Mouse (Mus musculus) midbrain, embryonic 15.5 days (tissue): ENCODE measurements around the gene Samd4b. TPM values are rescaled to one million over a fixed set of nuclear protein-coding genes. Genes with fewer than 3 reads are reported as not detected.
"Not testable (repeated sequence)": the region's sequence is repeated elsewhere in the genome, so short reads cannot be mapped to it uniquely, and the experiment has no call there.

ENCODE experiments used
- ATAC-seq: fragments of 200-750 bp; cut with Nextera tagmentation; replicated peaks from 2 replicates; pipeline ENCODE4 v1.8.0; 2017; ENCODE audit warnings: moderate TSS enrichment
- H3K27ac ChIP-seq: fragments of 300-500 bp; sonication (generic); 2 replicates; pipeline ENCODE4 v1.5.1; 2015; ENCODE audit warnings: mild to moderate bottlenecking, inconsistent platforms
- H3K27me3 ChIP-seq: fragments of 300-500 bp; sonication (generic); replicated peaks from 2 replicates; pipeline ENCODE4 v1.6.1; 2015; ENCODE audit warnings: inconsistent platforms
- H3K36me3 ChIP-seq: fragments of 300-500 bp; sonication (generic); replicated peaks from 2 replicates; pipeline ENCODE4 v1.6.1; 2015; ENCODE audit warnings: inconsistent platforms
- H3K4me1 ChIP-seq: fragments of 300-500 bp; sonication (generic); 2 replicates; pipeline ENCODE4 v1.6.1; 2015; ENCODE audit warnings: inconsistent platforms
- H3K4me2 ChIP-seq: fragments of 300-500 bp; sonication (generic); 2 replicates; pipeline ENCODE4 v1.6.1; 2015; ENCODE audit warnings: inconsistent platforms, mild to moderate bottlenecking, moderate library complexity
- H3K4me3 ChIP-seq: fragments of 300-500 bp; sonication (generic); 2 replicates; pipeline ENCODE4 v1.5.1; 2015; ENCODE audit warnings: mild to moderate bottlenecking, inconsistent platforms
- H3K9ac ChIP-seq: fragments of 300-500 bp; sonication (generic); 2 replicates; pipeline ENCODE4 v1.6.1; 2015; ENCODE audit warnings: mild to moderate bottlenecking, inconsistent platforms
- H3K9me3 ChIP-seq: fragments of 300-500 bp; sonication (generic); 2 replicates; pipeline ENCODE4 v1.6.1; 2016; ENCODE audit warnings: inconsistent platforms
- WGBS: fragments of 180-500 bp; shearing (Covaris S2); methylation state at CpG from one replicate; pipeline ENCODE4 v1.1.7; 2015; ENCODE audit warnings: mixed read lengths; 5-methylcytosine and 5-hydroxymethylcytosine counted together
- polyA plus RNA-seq: library from polyadenylated mRNA; unstranded; fragments of >200 nt; fragmentation: Nextera tagmentation; extraction: Ambion mirVana; gene quantifications from 2 replicates; pipeline ENCODE4 v1.2.1, GENCODE M21; 2015

Gene Samd4b
- polyA plus RNA-seq, 1 experiment from 2014 or later = 22.8 TPM

DNA sequence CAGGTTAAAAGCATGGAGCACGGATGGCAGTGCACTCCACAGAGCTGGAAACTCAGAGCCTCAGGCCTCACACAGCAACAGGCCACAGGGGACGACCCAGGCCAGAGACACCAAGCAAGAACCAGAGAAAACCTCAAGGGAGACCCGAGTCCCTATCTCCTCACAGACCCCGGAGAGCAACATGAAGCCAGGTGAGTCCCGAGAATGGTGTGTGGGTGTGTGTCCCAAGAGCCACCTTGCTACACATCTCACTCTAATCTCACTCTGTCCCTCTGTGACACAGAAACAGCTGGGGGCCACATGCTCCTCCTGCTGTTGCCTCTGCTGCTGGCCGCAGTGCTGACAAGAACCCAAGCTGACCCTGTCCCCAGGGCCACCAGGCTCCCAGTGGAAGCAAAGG lies 75.4 kb downstream of the Samd4b start, which contains the start of gene Ifnl3:
TSS of gene Ifnl3 (plus strand) at position 301 of the 400 bp plus-strand sequence.
- WGBS = 72% methylated on average over 5 of the region's 6 CpGs
- not testable (repeated sequence) for H3K9ac ChIP-seq, H3K4me2 ChIP-seq, H3K9me3 ChIP-seq, H3K27me3 ChIP-seq, ATAC-seq, H3K27ac ChIP-seq, H3K4me1 ChIP-seq, H3K36me3 ChIP-seq, H3K4me3 ChIP-seq

DNA sequence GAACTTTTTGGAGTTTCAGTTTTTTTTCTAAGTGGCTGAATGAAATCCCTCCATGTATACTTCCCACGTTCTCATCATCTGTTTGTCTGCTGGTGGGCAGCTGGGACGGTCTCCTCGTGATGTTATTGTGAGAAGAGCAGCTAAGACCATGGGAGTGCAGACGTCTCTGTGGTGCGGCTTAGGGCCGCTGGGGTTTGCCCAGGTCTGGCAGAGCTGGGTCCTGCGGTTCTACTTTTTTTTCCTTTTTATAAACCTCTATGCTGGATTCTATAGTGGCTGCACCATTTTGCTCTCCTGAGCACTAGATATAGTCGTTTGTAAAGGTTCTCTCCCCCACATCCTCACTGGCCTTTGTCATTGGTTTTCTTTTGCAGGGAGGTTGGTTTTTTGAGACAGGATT lies 86.5 kb downstream of the Samd4b start:
- H3K36me3 ChIP-seq = no peaks in the 10 kb centered on the region
- no peak overlapping the region for H3K9ac ChIP-seq
- H3K27ac ChIP-seq = no peak overlapping the region
- no peaks in the 10 kb centered on the region for H3K9me3 ChIP-seq
- no peak overlapping the region for H3K4me2 ChIP-seq
- H3K4me3 ChIP-seq = no peak overlapping the region
- 72% methylated on average over 8 of the region's 8 CpGs for WGBS
- ATAC-seq = no peak
- no peaks in the 10 kb centered on the region for H3K27me3 ChIP-seq
- no peaks in the 10 kb centered on the region for H3K4me1 ChIP-seq

DNA sequence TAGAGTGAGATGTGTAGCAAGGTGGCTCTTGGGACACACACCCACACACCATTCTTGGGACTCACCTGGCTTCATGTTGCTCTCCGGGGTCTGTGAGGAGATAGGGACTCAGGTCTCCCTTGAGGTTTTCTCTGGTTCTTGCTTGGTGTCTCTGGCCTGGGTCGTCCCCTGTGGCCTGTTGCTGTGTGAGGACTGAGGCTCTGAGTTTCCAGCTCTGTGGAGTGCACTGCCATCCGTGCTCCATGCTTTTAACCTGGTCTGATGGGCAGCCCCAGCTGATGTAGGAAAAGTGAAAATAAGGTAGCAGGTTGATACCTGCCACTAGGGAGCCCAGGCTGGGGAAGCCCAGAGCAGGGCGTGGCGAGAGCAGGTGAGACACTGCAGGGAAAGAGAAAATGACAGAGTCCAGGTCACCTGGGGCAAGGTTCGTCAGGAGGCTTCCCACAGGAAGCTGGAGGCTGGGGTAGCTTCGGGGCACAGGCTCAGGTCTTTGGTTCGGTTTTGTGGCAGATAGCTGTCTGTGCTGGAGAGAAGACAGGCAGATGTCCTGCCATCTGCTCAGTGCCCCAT lies 87.5 kb downstream of the Samd4b start, which contains the start of gene Ifnl2:
TSS of gene Ifnl2 (minus strand) at position 51 of the 570 bp plus-strand sequence.
- not testable (repeated sequence) for H3K4me2 ChIP-seq, H3K27ac ChIP-seq, H3K4me3 ChIP-seq, H3K9me3 ChIP-seq, H3K27me3 ChIP-seq, ATAC-seq, H3K4me1 ChIP-seq, H3K9ac ChIP-seq, H3K36me3 ChIP-seq
- 69% methylated on average over 8 of the region's 8 CpGs for WGBS

DNA sequence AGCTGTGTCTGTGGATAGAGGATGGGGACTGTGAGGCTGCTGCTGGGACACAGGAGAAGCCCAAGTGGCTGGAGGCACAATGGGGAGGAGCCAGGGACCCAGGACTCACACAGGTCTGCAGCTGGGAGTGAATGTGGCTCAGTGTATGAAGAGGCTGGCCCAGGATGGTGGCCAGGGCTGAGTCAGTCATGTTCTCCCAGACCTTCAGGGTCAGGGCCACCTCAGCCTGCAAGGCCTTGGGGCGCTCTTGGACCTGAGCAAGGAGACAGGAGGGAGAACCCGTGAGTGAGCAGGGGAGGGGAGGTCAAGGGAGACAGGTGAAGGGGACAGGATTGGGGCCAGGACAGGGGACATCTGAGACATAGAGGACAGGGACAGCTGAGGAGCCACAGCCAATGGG lies 88.8 kb downstream of the Samd4b start:
- H3K9me3 ChIP-seq, H3K27me3 ChIP-seq, H3K4me3 ChIP-seq, H3K9ac ChIP-seq, H3K4me2 ChIP-seq, H3K27ac ChIP-seq, H3K36me3 ChIP-seq, ATAC-seq, H3K4me1 ChIP-seq: not testable (repeated sequence)
- WGBS = 58% methylated on average over 2 of the region's 2 CpGs

DNA sequence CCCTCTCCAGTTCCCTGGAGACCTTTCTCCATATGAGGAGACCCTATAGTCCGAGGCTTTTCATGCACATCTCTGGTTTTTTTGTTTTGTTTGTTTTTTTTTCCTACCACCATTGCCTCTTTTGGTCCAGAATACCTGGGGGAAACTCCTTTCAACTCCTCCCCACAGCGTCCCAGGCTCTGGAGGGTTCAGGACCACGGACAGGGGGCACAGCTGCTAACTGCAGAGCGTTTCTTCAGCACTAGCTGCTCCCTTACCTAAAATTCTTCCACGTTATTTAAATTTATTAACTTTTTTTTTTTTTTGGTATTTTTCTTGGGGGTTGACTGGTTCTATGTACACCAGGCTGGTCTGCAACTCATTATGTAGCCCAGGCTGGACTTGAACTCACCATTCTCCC lies 92.4 kb downstream of the Samd4b start:
- no peak overlapping the region for H3K4me2 ChIP-seq
- H3K27ac ChIP-seq = no peak overlapping the region
- ATAC-seq = no peak
- no peaks in the 10 kb centered on the region for H3K27me3 ChIP-seq
- no peak overlapping the region for H3K4me3 ChIP-seq
- H3K36me3 ChIP-seq = no peaks in the 10 kb centered on the region
- H3K9me3 ChIP-seq = no peaks in the 10 kb centered on the region
- H3K4me1 ChIP-seq = no peaks in the 10 kb centered on the region
- no peak overlapping the region for H3K9ac ChIP-seq
- WGBS = 9% methylated on average over 5 of the region's 5 CpGs

DNA sequence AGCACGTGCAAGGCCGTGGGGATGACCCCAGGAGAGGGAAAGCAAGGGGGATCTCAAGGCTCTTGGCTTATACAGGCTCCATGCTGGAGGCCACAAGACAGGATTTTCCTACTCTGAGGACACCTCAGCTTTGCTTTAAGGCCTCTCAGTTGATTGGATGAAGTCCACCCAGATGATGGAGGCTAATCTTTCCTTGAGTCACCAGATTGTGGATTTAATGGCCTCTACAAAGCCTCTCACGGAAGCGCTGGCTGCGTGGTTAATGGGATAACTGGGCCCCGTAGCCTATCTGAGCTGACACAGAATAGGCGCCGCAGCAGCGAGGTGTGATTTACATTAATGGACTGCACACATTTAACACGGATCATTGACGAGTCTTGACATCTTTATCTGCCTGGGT lies 102.5 kb downstream of the Samd4b start:
- peak; percentile 58; the same call in 1 of the 2 replicates for ATAC-seq
- no peak overlapping the region for H3K9ac ChIP-seq
- H3K27ac ChIP-seq = 0 out of 2 replicates have a peak overlapping the region, but pooled peaks have one; percentile 36
- peaks cover 10% of the 10 kb centered on the region; the same call in 1 of the 2 replicates for H3K4me1 ChIP-seq
- no peaks in the 10 kb centered on the region for H3K9me3 ChIP-seq
- H3K36me3 ChIP-seq = no peaks in the 10 kb centered on the region
- no peak overlapping the region for H3K4me3 ChIP-seq
- H3K4me2 ChIP-seq = no peak overlapping the region
- 22% methylated on average over 11 of the region's 11 CpGs for WGBS
- H3K27me3 ChIP-seq = 0 out of 2 replicates have a peak, but pooled peaks cover 4% of the 10 kb centered on the region

DNA sequence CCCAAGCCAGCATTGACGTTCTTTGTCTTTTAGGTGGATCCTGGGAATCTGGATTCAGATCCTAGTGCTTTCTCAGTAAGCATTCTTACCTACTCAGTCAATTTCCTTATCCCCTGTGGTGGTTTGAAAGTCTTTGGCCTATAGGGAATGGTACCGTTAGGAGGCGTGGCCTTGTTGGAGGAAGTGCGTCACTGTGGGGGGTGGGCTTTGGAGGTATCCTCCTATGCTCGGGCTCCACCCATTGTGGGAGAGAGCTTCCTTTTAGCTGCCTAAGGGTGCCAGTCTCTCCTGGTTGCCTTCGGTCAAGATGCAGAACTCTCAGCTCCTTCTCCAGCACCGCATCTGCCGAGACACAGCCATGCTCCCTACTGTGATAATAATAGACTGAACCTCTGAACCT lies 105.6 kb downstream of the Samd4b start:
- H3K9me3 ChIP-seq = no peaks in the 10 kb centered on the region
- no peaks in the 10 kb centered on the region for H3K36me3 ChIP-seq
- no peak overlapping the region for H3K27ac ChIP-seq
- no peak for ATAC-seq
- H3K4me2 ChIP-seq = no peak overlapping the region
- 90% methylated on average over 8 of the region's 8 CpGs for WGBS
- peaks cover 14% of the 10 kb centered on the region; the same call in 1 of the 2 replicates for H3K27me3 ChIP-seq
- no peak overlapping the region for H3K4me3 ChIP-seq
- no peak overlapping the region for H3K9ac ChIP-seq
- H3K4me1 ChIP-seq = peaks cover 20% of the 10 kb centered on the region

DNA sequence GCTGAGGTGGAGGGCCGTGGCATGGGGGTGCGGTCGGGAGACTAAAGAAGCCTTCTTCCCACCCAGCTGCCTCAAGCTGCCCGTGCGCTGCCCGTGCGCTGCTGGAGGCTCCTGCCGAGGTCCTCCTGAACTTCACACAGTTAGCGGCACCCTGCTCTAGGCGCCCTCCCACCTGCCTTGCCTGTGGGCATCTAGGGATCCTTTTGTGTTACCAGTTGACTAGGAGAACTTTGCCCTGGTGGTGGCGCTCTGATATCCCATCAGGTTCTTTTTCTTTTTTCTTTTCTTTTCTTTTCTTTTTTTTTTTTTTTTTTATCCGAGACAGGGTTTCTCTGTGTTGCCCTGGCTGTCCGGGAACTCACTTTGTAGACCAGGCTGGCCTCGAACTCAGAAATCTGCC lies 107.0 kb downstream of the Samd4b start:
- Histone ChIP-seq H3K9ac (no peak overlapping the region), H3K9me3 (no peaks in the 10 kb centered on the region), H3K4me3 (no peak overlapping the region), H3K36me3 (no peaks in the 10 kb centered on the region), H3K27me3 (peaks cover 20% of the 10 kb centered on the region; the same call in 1 of the 2 replicates), H3K4me1 (peaks cover 19% of the 10 kb centered on the region), H3K27ac (no peak overlapping the region), H3K4me2 (0 out of 2 replicates have a peak overlapping the region, but pooled peaks have one; percentile 21)
- no peak for ATAC-seq
- 29% methylated on average over 14 of the region's 14 CpGs for WGBS

DNA sequence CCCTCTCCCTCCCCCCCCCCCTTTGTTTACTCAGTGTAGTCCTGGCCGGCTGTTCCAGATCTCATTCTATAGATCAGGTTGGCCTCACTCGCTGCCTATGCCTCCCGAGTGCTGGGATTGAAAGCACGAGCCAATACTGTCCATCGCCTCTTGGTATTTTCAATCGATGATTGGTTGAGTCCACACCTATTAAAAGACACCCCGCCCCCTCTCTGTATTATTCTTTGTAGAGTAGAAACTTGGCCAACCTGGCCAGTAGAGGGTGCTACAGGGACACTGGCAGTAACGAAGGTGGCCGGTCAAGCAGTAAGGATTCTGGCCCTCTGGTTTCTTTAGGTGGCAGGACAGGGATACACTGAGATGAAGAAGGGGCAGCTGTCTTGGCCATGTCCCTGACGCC lies 107.5 kb downstream of the Samd4b start:
- no peak for ATAC-seq
- H3K4me3 ChIP-seq = no peak overlapping the region
- H3K36me3 ChIP-seq = no peaks in the 10 kb centered on the region
- 5% methylated on average over 10 of the region's 10 CpGs for WGBS
- no peak overlapping the region for H3K27ac ChIP-seq
- H3K4me1 ChIP-seq = peaks cover 15% of the 10 kb centered on the region
- no peak overlapping the region for H3K9ac ChIP-seq
- H3K4me2 ChIP-seq = 0 out of 2 replicates have a peak overlapping the region, but pooled peaks have one; percentile 21
- H3K27me3 ChIP-seq = peaks cover 20% of the 10 kb centered on the region; the same call in 1 of the 2 replicates
- H3K9me3 ChIP-seq = no peaks in the 10 kb centered on the region

DNA sequence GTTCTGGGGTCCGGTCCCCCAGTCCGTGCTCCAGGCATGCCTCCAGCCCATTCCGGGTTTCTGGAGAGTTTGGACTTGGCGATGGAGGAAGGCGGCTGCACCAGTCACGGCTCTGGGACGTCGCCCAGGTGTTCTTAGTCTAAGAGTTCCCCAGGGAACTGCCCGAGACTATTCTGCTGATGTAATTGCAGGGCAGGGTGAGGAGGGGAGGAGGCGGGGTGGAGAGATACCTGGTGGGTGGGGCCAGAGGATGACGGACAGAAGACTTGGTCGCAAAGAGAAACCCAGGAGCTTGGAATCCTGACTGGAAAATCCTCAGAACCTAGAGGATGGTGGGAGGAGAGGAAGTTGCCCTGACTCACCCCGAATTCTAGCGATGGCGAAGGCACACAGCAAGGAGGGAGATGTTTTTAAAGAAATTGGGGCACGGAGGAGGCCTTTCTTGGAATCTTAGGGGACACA lies 109.9 kb downstream of the Samd4b start:
- no peaks in the 10 kb centered on the region for H3K36me3 ChIP-seq
- ATAC-seq = no peak
- no peaks in the 10 kb centered on the region for H3K9me3 ChIP-seq
- peak overlapping the region; percentile 11; the same call in 1 of the 2 replicates for H3K9ac ChIP-seq
- peak overlapping the region; percentile 27 for H3K4me3 ChIP-seq
- H3K4me1 ChIP-seq = peaks cover 12% of the 10 kb centered on the region
- no peak overlapping the region for H3K27ac ChIP-seq
- H3K4me2 ChIP-seq = peak overlapping the region; percentile 47
- 6% methylated on average over 16 of the region's 16 CpGs for WGBS
- peaks cover 20% of the 10 kb centered on the region; the same call in 1 of the 2 replicates for H3K27me3 ChIP-seq

DNA sequence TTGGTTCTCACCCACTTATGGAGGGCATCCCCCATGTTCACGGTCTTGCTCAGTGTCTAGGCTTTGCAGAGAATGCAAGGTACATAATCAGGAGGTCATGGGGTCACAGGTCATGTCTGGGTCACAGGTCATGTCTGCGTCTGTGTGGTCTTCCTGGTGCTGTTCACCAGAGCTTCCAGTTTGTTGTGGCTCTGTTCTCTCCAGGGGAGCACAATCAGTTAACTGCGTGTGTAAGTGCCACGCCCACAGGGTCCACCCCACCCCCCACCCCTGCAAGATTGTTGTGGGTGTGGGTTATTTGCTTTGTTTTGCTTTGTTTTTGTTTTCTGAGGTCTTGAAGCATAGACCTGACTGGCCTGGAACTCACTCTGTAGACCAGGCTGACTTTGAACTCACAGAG lies 113.8 kb downstream of the Samd4b start:
- H3K27me3 ChIP-seq = peaks cover 14% of the 10 kb centered on the region; the same call in 1 of the 2 replicates
- no peak overlapping the region for H3K27ac ChIP-seq
- H3K9ac ChIP-seq = no peak overlapping the region
- WGBS = 44% methylated on average over 4 of the region's 4 CpGs
- no peaks in the 10 kb centered on the region for H3K36me3 ChIP-seq
- no peak for ATAC-seq
- H3K4me3 ChIP-seq = no peak overlapping the region
- H3K9me3 ChIP-seq = no peaks in the 10 kb centered on the region
- peaks cover 10% of the 10 kb centered on the region for H3K4me1 ChIP-seq
- no peak overlapping the region for H3K4me2 ChIP-seq

DNA sequence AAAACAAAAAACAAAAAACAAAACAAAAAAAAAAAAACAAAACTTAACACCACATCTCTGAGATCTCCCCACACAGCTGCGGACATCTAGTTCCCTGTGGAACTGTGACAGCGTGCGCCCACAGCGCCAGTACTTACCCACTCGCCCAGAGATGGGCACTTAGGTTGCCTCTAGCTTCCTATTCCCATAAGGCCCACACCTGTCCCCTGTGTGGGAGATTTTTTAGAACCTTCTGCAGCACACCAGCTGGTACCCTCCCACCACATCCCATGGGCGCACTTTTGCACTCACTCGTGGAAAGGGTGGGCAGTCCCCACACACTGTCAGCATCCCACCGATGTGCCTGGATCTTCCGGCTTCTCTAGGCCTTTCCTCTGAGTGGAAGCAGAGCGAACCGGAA lies 115.1 kb downstream of the Samd4b start:
- Histone ChIP-seq H3K36me3 (no peaks in the 10 kb centered on the region), H3K9me3 (no peaks in the 10 kb centered on the region), H3K9ac (no peak overlapping the region), H3K27me3 (peaks cover 9% of the 10 kb centered on the region; the same call in 1 of the 2 replicates), H3K4me3 (no peak overlapping the region), H3K27ac (no peak overlapping the region), H3K4me2 (no peak overlapping the region), H3K4me1 (peaks cover 4% of the 10 kb centered on the region)
- no peak for ATAC-seq
- 89% methylated on average over 11 of the region's 11 CpGs for WGBS

DNA sequence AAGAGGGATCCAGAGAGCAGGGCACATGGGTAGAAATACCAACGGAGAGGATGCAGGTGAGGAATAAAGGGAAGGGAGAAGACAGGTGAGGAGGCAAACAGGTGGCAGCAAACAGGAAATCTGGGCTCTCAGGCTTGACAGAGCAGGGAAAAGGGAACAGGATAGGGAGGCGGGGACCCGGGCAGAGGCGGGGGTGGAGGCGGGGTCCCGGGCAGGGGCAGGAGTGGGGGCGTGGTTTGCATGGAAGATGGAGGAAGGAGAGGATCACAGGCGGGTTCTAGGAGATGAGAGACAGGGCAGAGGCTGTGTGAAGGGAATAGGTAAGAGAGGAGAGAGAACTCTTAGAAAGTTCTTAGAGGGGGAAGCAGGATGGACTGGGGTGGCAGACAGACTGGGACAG lies 119.1 kb downstream of the Samd4b start:
- Histone ChIP-seq H3K4me3 (no peak overlapping the region), H3K27ac (no peak overlapping the region), H3K9ac (no peak overlapping the region), H3K36me3 (no peaks in the 10 kb centered on the region), H3K27me3 (no peaks in the 10 kb centered on the region), H3K9me3 (no peaks in the 10 kb centered on the region), H3K4me2 (no peak overlapping the region), H3K4me1 (no peaks in the 10 kb centered on the region)
- WGBS = 8% methylated on average over 8 of the region's 8 CpGs
- ATAC-seq = no peak
